28 mouse cellular contexts compared by ENCODE assay signal in the genomic region with DNA sequence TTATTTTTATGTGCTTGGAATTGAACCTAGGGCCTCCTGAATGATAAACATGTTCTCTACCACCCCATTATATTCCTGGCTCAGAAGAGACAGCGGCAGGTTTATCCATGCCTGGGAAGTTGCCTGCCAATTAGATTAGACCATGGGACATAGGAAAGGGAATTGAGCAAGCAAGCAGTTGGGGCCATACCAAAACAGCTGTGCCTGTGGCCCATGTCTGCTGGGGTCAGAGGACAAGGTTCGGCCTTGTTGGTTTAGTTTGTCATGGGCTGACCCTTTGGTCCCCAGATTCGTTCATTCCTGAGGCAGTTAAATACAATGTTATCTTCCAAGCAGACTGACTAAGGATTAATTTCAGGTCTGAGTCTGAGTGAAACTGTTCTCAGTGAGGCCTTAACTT. TPM values are rescaled to one million over a fixed set of nuclear protein-coding genes. Genes with fewer than 3 reads are reported as not detected.
DNase-seq lines count a peak whose midpoint lies in the region; ATAC-seq and TF ChIP-seq lines count a peak whose summit lies in the region.
"Had no signal": no experiment of that assay in that cellular context is flagged by ENCODE, and none has a peak within 500 bp of the region (broad histone marks: within the 10 kb centered on the region; RNA-seq: fewer than 3 reads in every experiment).

No protein-coding gene starts in this region.

- no peaks in the 10 kb centered on the region for H3K9me3 ChIP-seq in kidney, embryonic 16.5 days (ENCODE audit: low read length)
- H3K9me3 ChIP-seq in midbrain, embryonic 11.5 days (ENCODE audit: control insufficient read depth, low read length): no peaks in the 10 kb centered on the region
- no peaks in the 10 kb centered on the region for H3K9me3 ChIP-seq in midbrain, embryonic 13.5 days
- H3K9me3 ChIP-seq in liver, embryonic 13.5 days (replicated peaks): no peaks in the 10 kb centered on the region
- H3K9me3 ChIP-seq: embryonic facial prominence, embryonic 10.5 days; forebrain, embryonic 15.5 days; heart, embryonic 15.5 days; hindbrain, embryonic 15.5 days; intestine, embryonic 15.5 days; limb, embryonic 13.5 days; lung, embryonic 15.5 days; megakaryocyte, embryonic 14.5 days; neural tube, embryonic 13.5 days had no signal

- TF ChIP-seq CTCF in kidney, adult 2 months (conservative IDR thresholded peaks at IDR 0.05; ENCODE audit: insufficient read depth, insufficient read length, low read depth, low read length): no peak

- peaks cover 32% of the 10 kb centered on the region for H3K4me1 ChIP-seq in kidney, adult 2 months (ENCODE audit: control insufficient read depth, insufficient read depth, low read length)
- H3K4me1 ChIP-seq in kidney, embryonic 16.5 days (ENCODE audit: insufficient read depth, low read length): peaks cover 26% of the 10 kb centered on the region
- 0 out of 2 replicates have a peak, but pooled peaks cover 3% of the 10 kb centered on the region for H3K4me1 ChIP-seq in midbrain, embryonic 11.5 days (ENCODE audit: control insufficient read depth, insufficient read depth, low read length)
- peaks cover 4% of the 10 kb centered on the region; the same call in 1 of the 2 replicates for H3K4me1 ChIP-seq in midbrain, embryonic 13.5 days (replicated peaks)
- peaks cover 55% of the 10 kb centered on the region for H3K4me1 ChIP-seq in liver, embryonic 13.5 days (replicated peaks)
- H3K4me1 ChIP-seq: megakaryocyte, embryonic 14.5 days had no signal

- ATAC-seq in kidney, embryonic 16.5 days (ENCODE audit: low FRiP score, low TSS enrichment): no peak
- no peak for ATAC-seq in midbrain, embryonic 11.5 days (ENCODE audit: low FRiP score)
- no peak for ATAC-seq in midbrain, embryonic 13.5 days
- ATAC-seq in liver, embryonic 13.5 days (ENCODE audit: low read depth): peak; percentile 61; the same call in 1 of the 2 replicates
- ATAC-seq: forebrain, embryonic 15.5 days; intestine, embryonic 15.5 days; midbrain, embryonic 16.5 days; Patski had no signal

- no peak overlapping the region for H3K27ac ChIP-seq in kidney, adult 2 months (ENCODE audit: insufficient read depth, low read depth, low read length)
- H3K27ac ChIP-seq in kidney, embryonic 16.5 days (ENCODE audit: low read length): no peak overlapping the region
- no peak overlapping the region for H3K27ac ChIP-seq in midbrain, embryonic 11.5 days (ENCODE audit: low read depth, low read length)
- no peak overlapping the region for H3K27ac ChIP-seq in midbrain, embryonic 13.5 days
- H3K27ac ChIP-seq in liver, embryonic 13.5 days: 0 out of 2 replicates have a peak overlapping the region, but pooled peaks have one; percentile 40
- H3K27ac ChIP-seq: embryonic facial prominence, embryonic 10.5 days; forebrain, embryonic 15.5 days; hindbrain, embryonic 15.5 days; intestine, embryonic 15.5 days; limb, embryonic 13.5 days; lung, embryonic 15.5 days; neural tube, embryonic 13.5 days had no signal

- WGBS in kidney, adult 2 months: 49% methylated on average over 3 of the region's 3 CpGs
- WGBS in kidney, embryonic 16.5 days: 53% methylated on average over 3 of the region's 3 CpGs
- 77% methylated on average over 3 of the region's 3 CpGs for WGBS in midbrain, embryonic 11.5 days
- 76% methylated on average over 3 of the region's 3 CpGs for WGBS in midbrain, embryonic 13.5 days
- WGBS in liver, embryonic 13.5 days (ENCODE audit: insufficient replicate concordance): 63% methylated on average over 3 of the region's 3 CpGs

- no peak for TF ChIP-seq POLR2A in kidney, adult 2 months (IDR thresholded peaks at IDR 0.05; ENCODE audit: low read depth, low read length)

- no peak overlapping the region for H3K9ac ChIP-seq in kidney, embryonic 16.5 days (replicated peaks; ENCODE audit: low read length)
- no peak overlapping the region for H3K9ac ChIP-seq in midbrain, embryonic 11.5 days (ENCODE audit: low read length)
- H3K9ac ChIP-seq in midbrain, embryonic 13.5 days (replicated peaks): no peak overlapping the region
- no peak overlapping the region for H3K9ac ChIP-seq in liver, embryonic 13.5 days
- H3K9ac ChIP-seq: forebrain, embryonic 15.5 days; heart, embryonic 15.5 days; hindbrain, embryonic 15.5 days; intestine, embryonic 15.5 days; limb, embryonic 13.5 days; lung, embryonic 15.5 days had no signal

- H3K4me3 ChIP-seq in kidney, adult 2 months (ENCODE audit: insufficient read depth, low read depth, low read length): no peak overlapping the region
- no peak overlapping the region for H3K4me3 ChIP-seq in kidney, embryonic 16.5 days (ENCODE audit: low read length)
- H3K4me3 ChIP-seq in midbrain, embryonic 11.5 days (ENCODE audit: low read depth, low read length): no peak overlapping the region
- H3K4me3 ChIP-seq in midbrain, embryonic 13.5 days (replicated peaks): no peak overlapping the region
- H3K4me3 ChIP-seq in liver, embryonic 13.5 days (replicated peaks): no peak overlapping the region
- H3K4me3 ChIP-seq: embryonic facial prominence, embryonic 10.5 days; forebrain, embryonic 15.5 days; heart, embryonic 15.5 days; hindbrain, embryonic 15.5 days; intestine, embryonic 15.5 days; limb, embryonic 13.5 days; lung, embryonic 15.5 days; megakaryocyte, embryonic 14.5 days; myocyte; neural tube, embryonic 13.5 days had no signal

- H3K36me3 ChIP-seq in kidney, adult 2 months (ENCODE audit: control insufficient read depth, insufficient read depth, low read length): no peaks in the 10 kb centered on the region
- H3K36me3 ChIP-seq in kidney, embryonic 16.5 days (ENCODE audit: insufficient read depth, low read length): no peaks in the 10 kb centered on the region
- no peaks in the 10 kb centered on the region for H3K36me3 ChIP-seq in midbrain, embryonic 11.5 days (ENCODE audit: control insufficient read depth, insufficient read depth, low read length)
- no peaks in the 10 kb centered on the region for H3K36me3 ChIP-seq in midbrain, embryonic 13.5 days
- no peaks in the 10 kb centered on the region for H3K36me3 ChIP-seq in liver, embryonic 13.5 days
- H3K36me3 ChIP-seq: embryonic facial prominence, embryonic 10.5 days; forebrain, embryonic 15.5 days; G1E; heart, embryonic 15.5 days; hindbrain, embryonic 15.5 days; intestine, embryonic 15.5 days; limb, embryonic 13.5 days; lung, embryonic 15.5 days; neural tube, embryonic 13.5 days had no signal

- no peaks in the 10 kb centered on the region for H3K27me3 ChIP-seq in kidney, adult 2 months (replicated peaks; ENCODE audit: control insufficient read depth, insufficient read depth, low read length)
- H3K27me3 ChIP-seq in kidney, embryonic 16.5 days (ENCODE audit: insufficient read depth, low read length): no peaks in the 10 kb centered on the region
- H3K27me3 ChIP-seq in midbrain, embryonic 11.5 days (ENCODE audit: control insufficient read depth, insufficient read depth, low read length): no peaks in the 10 kb centered on the region
- H3K27me3 ChIP-seq in midbrain, embryonic 13.5 days: no peaks in the 10 kb centered on the region
- no peaks in the 10 kb centered on the region for H3K27me3 ChIP-seq in liver, embryonic 13.5 days
- H3K27me3 ChIP-seq: forebrain, embryonic 15.5 days; heart, embryonic 15.5 days; hindbrain, embryonic 15.5 days; intestine, embryonic 15.5 days; limb, embryonic 13.5 days; lung, embryonic 15.5 days; neural tube, embryonic 13.5 days; Patski had no signal

- no peak overlapping the region for H3K4me2 ChIP-seq in kidney, embryonic 16.5 days (replicated peaks; ENCODE audit: low read depth, low read length)
- H3K4me2 ChIP-seq in midbrain, embryonic 11.5 days: no peak overlapping the region
- no peak overlapping the region for H3K4me2 ChIP-seq in midbrain, embryonic 13.5 days (replicated peaks)
- H3K4me2 ChIP-seq in liver, embryonic 13.5 days: peak overlapping the region; percentile 10; the same call in 1 of the 2 replicates
- H3K4me2 ChIP-seq: forebrain, embryonic 15.5 days; heart, embryonic 15.5 days; hindbrain, embryonic 15.5 days; intestine, embryonic 15.5 days; limb, embryonic 13.5 days; lung, embryonic 15.5 days; neural tube, embryonic 13.5 days had no signal

- peak; percentile 57 for DNase-seq in kidney, adult 2 months
- DNase-seq in midbrain, embryonic 11.5 days (ENCODE audit: low spot score, missing footprints): peak; percentile 84
- no peak for DNase-seq in liver, embryonic 13.5 days
- no peak for DNase-seq in right cerebral cortex, postnatal 36 days (ENCODE audit: low spot score in 2 of 2)
- no peak for DNase-seq in gastrocnemius, postnatal 10 days
- DNase-seq: adrenal gland, adult 8-10 months; B cell, adult 2 months; cerebellum, adult 11-12 months; cerebellum, postnatal 10 days; heart, adult 18-20 months; lung, postnatal 36 days; right cerebral cortex, postnatal 4 days; thymus, postnatal 36 days had no signal

RNA-seq across cellular contexts. Expression of gene Rassf8, which starts 10.8 kb away (rescaled TPM):
- 26.8 and 33.9 TPM in 2 replicates for polyA plus RNA-seq in kidney, adult 2 months (2012; rRNA removed)
- polyA plus RNA-seq in kidney, embryonic 16.5 days (2015; fragmentation: Nextera tagmentation; extraction: Ambion mirVana): 4.6 and 5.9 TPM in 2 replicates
- 3.8 TPM in 2 replicates for polyA plus RNA-seq in midbrain, embryonic 11.5 days (2014; fragmentation: Nextera tagmentation; extraction: Ambion mirVana)
- 3.9 and 4.1 TPM in 2 replicates for polyA plus RNA-seq in midbrain, embryonic 13.5 days (2015; fragmentation: Nextera tagmentation; extraction: Ambion mirVana)
- polyA plus RNA-seq in liver, embryonic 13.5 days (2015; fragmentation: Nextera tagmentation; extraction: Ambion mirVana): 0.91 and 0.92 TPM in 2 replicates
- total RNA-seq in gastrocnemius, postnatal 10 days (2021): 10 to 100 TPM; 40.7 to 41.6 TPM
- polyA plus RNA-seq: G1E had no signal

Comparison
In these comparisons a context has a peak if more than half of its experiments do, and no peak if none do; other contexts are left out.
1. DNase-seq: peak in kidney, adult 2 months (single experiment) and midbrain, embryonic 11.5 days (single experiment); none in liver, embryonic 13.5 days (single experiment), right cerebral cortex, postnatal 36 days (0 of 2) and gastrocnemius, postnatal 10 days (single experiment).